Mouse (Mus musculus) olfactory bulb, adult 2 months (tissue): ENCODE measurements around the gene Sec1.

Experiments
- CTCF ChIP-seq: fragments of 200-500 bp; IDR thresholded peaks from 2 replicates; pipeline ENCODE4 v1.5.1; 2012; ENCODE audit warnings: low read depth, mild to moderate bottlenecking, low read length, moderate library complexity; ENCODE audit not compliant: insufficient read depth
- POLR2A ChIP-seq: fragments of 200-500 bp; IDR thresholded peaks from 2 replicates; pipeline ENCODE4 v1.6.1; 2012; ENCODE audit warnings: mild to moderate bottlenecking, low read depth, low read length, moderate library complexity; ENCODE audit not compliant: insufficient read depth

DNA sequence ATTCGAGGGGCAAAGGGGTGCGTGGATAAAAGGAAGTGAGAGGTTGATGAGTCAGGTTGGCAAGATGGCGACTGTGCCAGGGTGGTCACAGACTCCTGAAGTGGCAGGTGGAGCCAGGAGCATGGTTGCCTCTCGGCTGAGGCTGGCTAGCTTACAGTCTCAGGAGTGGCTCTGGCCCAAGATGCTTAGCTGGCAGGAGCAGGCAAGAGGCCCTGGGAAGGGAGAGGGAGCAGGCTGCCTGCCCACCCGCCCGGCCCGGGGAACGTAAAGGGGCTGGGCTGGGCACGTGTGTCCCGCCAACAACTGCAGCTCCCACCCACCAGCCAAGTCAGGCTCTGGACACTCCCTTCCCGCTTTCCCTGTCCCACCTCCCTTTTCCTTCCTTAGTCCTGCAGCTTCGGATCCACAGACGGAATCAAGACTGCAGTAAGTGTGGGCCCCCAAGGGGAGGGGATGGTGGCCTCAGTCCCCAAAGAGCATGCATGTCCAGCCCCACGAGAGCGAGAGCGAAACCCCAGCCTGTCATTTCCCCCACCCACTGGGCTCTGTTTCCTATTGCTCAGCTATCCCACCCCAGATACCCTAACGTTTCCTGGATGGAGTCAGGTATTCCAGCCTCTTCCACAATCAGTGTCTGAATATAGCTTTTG, 52.7 kb downstream of the Sec1 start:
- no peak for TF ChIP-seq CTCF
- no peak for TF ChIP-seq POLR2A
